Mouse (Mus musculus): ENCODE results near the gene Tm4sf19. TPM values are rescaled to one million over a fixed set of nuclear protein-coding genes. Genes with fewer than 3 reads are reported as not detected.
A peak's percentile ranks its signal among the peaks of the same experiment; 100 is the strongest.
"Not testable (repeated sequence)": the region's sequence is repeated elsewhere in the genome, so short reads cannot be mapped to it uniquely, and the experiment has no call there.

Gene Tm4sf19
- total RNA-seq, 2 experiments from 2014 or later = not detected

GRCm38 (mm10) chr16:32419517-32420483 is 19.5 kb downstream of the Tm4sf19 start, which contains the start of gene Tctex1d2:
TSS of gene Tctex1d2 (plus strand) at chr16:32419702.
- intact Hi-C loops (cut with DNase I) = no loop called here
- peak; percentile 91 to 93 for DNase-seq

- no peak for DNase-seq
- intact Hi-C loops (cut with DNase I) = loop anchor here (2.0 kb wide), 1 partner anchor 51 kb away; no protein-coding TSS in a partner anchor
These were observed 27.2 kb downstream of the Tm4sf19 start for GRCm38 (mm10) chr16:32427506-32427905.

GRCm38 (mm10) chr16:32430474-32431046 is 30.3 kb downstream of the Tm4sf19 start, which contains the start of gene Pcyt1a:
TSS of gene Pcyt1a (plus strand) at chr16:32430921.
- intact Hi-C loops (cut with DNase I) = no loop called here
- peak; percentile 79 to 89 for DNase-seq

- DNase-seq = no peak
- intact Hi-C loops (cut with DNase I) = no loop called here
These were observed 30.8 kb downstream of the Tm4sf19 start for GRCm38 (mm10) chr16:32431047-32431591.

GRCm38 (mm10) chr16:32431926-32432325 is 31.6 kb downstream of the Tm4sf19 start:
- DNase-seq = no peak
- intact Hi-C loops (cut with DNase I) = no loop called here

GRCm38 (mm10) chr16:32433138-32433537 is 32.8 kb downstream of the Tm4sf19 start:
- no peak for DNase-seq
- intact Hi-C loops (cut with DNase I) = no loop called here

- intact Hi-C loops (cut with DNase I) = no loop called here
- DNase-seq = no peak
These were observed 33.8 kb downstream of the Tm4sf19 start for GRCm38 (mm10) chr16:32434066-32434465.

- no peak for DNase-seq
- intact Hi-C loops (cut with DNase I) = no loop called here
These were observed 34.4 kb downstream of the Tm4sf19 start for GRCm38 (mm10) chr16:32434691-32435090.

- no peak for DNase-seq
- intact Hi-C loops (cut with DNase I) = no loop called here
These were observed 36.4 kb downstream of the Tm4sf19 start for GRCm38 (mm10) chr16:32436657-32437056.

GRCm38 (mm10) chr16:32437266-32437665 is 37.0 kb downstream of the Tm4sf19 start:
- intact Hi-C loops (cut with DNase I) = no loop called here
- no peak for DNase-seq

GRCm38 (mm10) chr16:32441432-32441831 is 41.1 kb downstream of the Tm4sf19 start:
- intact Hi-C loops (cut with DNase I) = no loop called here
- no peak for DNase-seq

GRCm38 (mm10) chr16:32444615-32445014 is 44.3 kb downstream of the Tm4sf19 start:
- intact Hi-C loops (cut with DNase I); DNase-seq: not testable (repeated sequence)

- no peak for DNase-seq
- intact Hi-C loops (cut with DNase I) = no loop called here
These were observed 45.3 kb downstream of the Tm4sf19 start for GRCm38 (mm10) chr16:32445558-32445957.

GRCm38 (mm10) chr16:32446563-32447138 is 46.3 kb downstream of the Tm4sf19 start:
- no peak for DNase-seq
- intact Hi-C loops (cut with DNase I) = no loop called here

- DNase-seq = no peak
- intact Hi-C loops (cut with DNase I) = no loop called here
These were observed 49.4 kb downstream of the Tm4sf19 start for GRCm38 (mm10) chr16:32449665-32450064.

- DNase-seq = no peak
- intact Hi-C loops (cut with DNase I) = no loop called here
These were observed 49.8 kb downstream of the Tm4sf19 start for GRCm38 (mm10) chr16:32450133-32450532.

GRCm38 (mm10) chr16:32453102-32453501 is 52.8 kb downstream of the Tm4sf19 start:
- no peak for DNase-seq
- intact Hi-C loops (cut with DNase I) = no loop called here

- no peak for DNase-seq
- intact Hi-C loops (cut with DNase I) = loop anchor here (5.0 kb wide), 2 partner anchors 67 to 82 kb away; no protein-coding TSS in a partner anchor
These were observed 54.3 kb downstream of the Tm4sf19 start for GRCm38 (mm10) chr16:32454646-32455045.

GRCm38 (mm10) chr16:32456086-32456485 is 55.8 kb downstream of the Tm4sf19 start:
- intact Hi-C loops (cut with DNase I) = loop anchor here (5.0 kb wide), 2 partner anchors 69 to 84 kb away; no protein-coding TSS in a partner anchor
- DNase-seq = no peak

GRCm38 (mm10) chr16:32456761-32457160 is 56.5 kb downstream of the Tm4sf19 start:
- DNase-seq = no peak
- intact Hi-C loops (cut with DNase I) = loop anchor here (5.0 kb wide), 2 partner anchors 69 to 84 kb away; no protein-coding TSS in a partner anchor
